Mouse (Mus musculus) gastrocnemius, adult 2 months (tissue): ENCODE measurements around the gene Caskin1. TPM values are rescaled to one million over a fixed set of nuclear protein-coding genes. Genes with fewer than 3 reads are reported as not detected.
A peak's percentile ranks its signal among the peaks of the same experiment; 100 is the strongest.
"Not testable (repeated sequence)": the region's sequence is repeated elsewhere in the genome, so short reads cannot be mapped to it uniquely, and the experiment has no call there.

ENCODE experiments used
- DNase-seq: peaks from one replicate; pipeline ENCODE4 v3.0.0; 2022
- H3K27ac ChIP-seq: fragments of 200-600 bp; 2 replicates; pipeline ENCODE4 v1.8.1; 2022; ENCODE audit warnings: mild to moderate bottlenecking
- H3K4me3 ChIP-seq: fragments of 200-600 bp; 2 replicates; pipeline ENCODE4 v1.8.1; 2022; ENCODE audit warnings: mild to moderate bottlenecking, moderate library complexity
- CTCF ChIP-seq: fragments of 200-600 bp; IDR thresholded peaks from 2 replicates; pipeline ENCODE4 v1.8.1; 2022; ENCODE audit warnings: antibody characterized with exemption, mild to moderate bottlenecking, moderate library complexity
- intact Hi-C: fragments of 180-260 bp; cut with DNase I; formaldehyde crosslinking; loops from one replicate; pipeline ENCODE4 v1.15.1; 2025
- long read RNA-seq, 2 experiments: library from polyadenylated mRNA; stranded (forward); transcript quantifications; one replicate each; pipeline ENCODE4 v2.0.0; 2021
- total RNA-seq, 2 experiments: library from RNA; stranded (reverse); gene quantifications; 2 replicates each; pipeline ENCODE4 v1.2.3; 2021

Caskin1 gene
- total RNA-seq: under 1 TPM in 1 of 2 experiments, not detected in 1; 0.08 TPM
- long read RNA-seq, experiment 1: 0 reads
- long read RNA-seq, experiment 2: 0 reads

GRCm38 (mm10) chr17:24488186-24488661 lies at the start of gene Caskin1:
Caskin1 (plus strand) TSS chr17:24488601.
- no peak for TF ChIP-seq CTCF
- DNase-seq: no peak
- H3K4me3 ChIP-seq: peak within 1 kb of the TSS; percentile 81
- intact Hi-C loops: loop anchor here (5.0 kb wide), 1 partner anchor 39 kb away; the partner anchor contains the start of gene Traf7
- H3K27ac ChIP-seq: peak within 1 kb of the TSS; percentile 28

- DNase-seq: no peak
- no peak for TF ChIP-seq CTCF
- Histone ChIP-seq H3K4me3 (no peak overlapping the region), H3K27ac (no peak overlapping the region)
- intact Hi-C loops: no loop called here
These were observed 48.0 kb upstream of the Caskin1 start for GRCm38 (mm10) chr17:24440377-24440776.

DNA sequence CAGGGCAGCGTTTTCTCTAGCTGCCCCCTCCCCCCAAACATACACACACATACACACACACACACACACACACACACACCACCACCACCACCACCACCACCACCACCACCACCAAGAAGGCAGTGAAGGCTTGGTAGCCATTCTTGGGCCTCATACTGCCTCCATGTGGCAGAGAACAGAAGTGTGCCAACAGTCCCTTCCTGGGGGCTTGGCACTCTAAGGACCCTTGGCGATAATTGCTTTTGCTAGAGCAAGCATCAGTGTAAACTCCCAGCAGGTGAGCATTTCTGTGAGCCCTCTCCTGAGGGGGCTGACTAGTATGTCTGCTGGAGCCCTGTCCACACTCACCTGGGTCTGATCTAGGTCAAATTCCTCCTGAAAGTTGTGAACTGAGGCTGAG lies 47.3 kb upstream of the Caskin1 start:
- Histone ChIP-seq H3K4me3 (no peak overlapping the region), H3K27ac (no peak overlapping the region)
- intact Hi-C loops: no loop called here
- TF ChIP-seq CTCF: peak; percentile 12; the same call in 1 of the 2 replicates
- DNase-seq: no peak

- intact Hi-C loops: no loop called here
- Histone ChIP-seq H3K4me3 (no peak overlapping the region), H3K27ac (0 out of 2 replicates have a peak overlapping the region, but pooled peaks have one; percentile 31)
- TF ChIP-seq CTCF: no peak
- peak; percentile 60 for DNase-seq
These were observed 46.3 kb upstream of the Caskin1 start for GRCm38 (mm10) chr17:24442107-24442506.

DNA sequence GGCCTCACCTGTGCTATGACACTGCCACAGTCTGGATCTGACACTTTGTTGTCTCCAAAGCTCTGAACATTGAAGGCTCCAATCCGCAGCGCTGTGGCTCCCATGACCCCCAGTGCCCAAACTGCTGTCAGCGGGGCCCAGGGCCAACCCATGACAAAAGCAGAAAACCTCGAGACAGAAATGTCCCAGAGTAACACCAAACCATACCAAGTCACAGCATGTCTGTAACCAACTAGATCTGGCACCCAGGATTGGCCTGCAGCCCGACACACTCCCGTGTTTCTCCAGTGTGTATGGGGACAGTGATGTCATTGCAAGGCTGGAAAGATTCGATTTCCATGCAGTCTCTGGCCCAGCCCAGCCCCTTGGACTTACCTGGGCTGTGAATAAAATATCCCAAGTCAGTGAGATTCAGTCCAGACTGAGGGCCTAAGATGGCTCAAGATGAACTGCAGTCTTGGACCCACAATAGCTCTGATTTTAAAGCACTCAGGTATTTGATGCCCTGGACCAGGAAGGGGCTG lies 45.7 kb upstream of the Caskin1 start, which contains the start of gene Dnase1l2:
TSS of gene Dnase1l2 (minus strand) at position 474 of the 524 bp plus-strand sequence.
- no peak for TF ChIP-seq CTCF
- intact Hi-C loops: no loop called here
- H3K4me3 ChIP-seq: no peak within 1 kb of the TSS
- peak within 1 kb of the TSS; percentile 31 for H3K27ac ChIP-seq
- peak; percentile 56 for DNase-seq

GRCm38 (mm10) chr17:24443409-24443808 lies 45.0 kb upstream of the Caskin1 start:
- no peak for DNase-seq
- intact Hi-C loops: no loop called here
- no peak overlapping the region for H3K4me3 ChIP-seq
- TF ChIP-seq CTCF: no peak
- H3K27ac ChIP-seq: no peak overlapping the region

DNA sequence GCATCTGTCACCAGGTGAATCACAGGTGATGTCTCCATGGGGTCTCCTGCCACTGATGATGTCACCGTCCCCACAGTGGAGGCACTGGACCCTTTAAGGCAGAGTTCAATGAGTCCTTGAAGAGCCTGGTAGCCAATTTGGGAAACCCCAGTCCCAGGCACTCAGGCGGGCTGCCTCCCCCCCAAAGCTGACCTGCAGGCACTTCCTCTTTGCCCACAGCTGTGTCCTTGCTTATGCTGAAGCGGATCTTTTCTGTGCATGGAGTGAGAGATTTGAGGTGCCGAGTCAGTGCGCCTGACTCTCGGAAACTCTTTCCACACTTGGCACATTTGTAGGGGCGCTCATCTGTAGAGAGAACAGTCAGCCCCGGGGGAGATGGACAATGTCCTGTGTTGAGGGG lies 41.8 kb upstream of the Caskin1 start:
- DNase-seq: no peak
- no peak overlapping the region for H3K4me3 ChIP-seq
- intact Hi-C loops: no loop called here
- H3K27ac ChIP-seq: no peak overlapping the region
- no peak for TF ChIP-seq CTCF

DNA sequence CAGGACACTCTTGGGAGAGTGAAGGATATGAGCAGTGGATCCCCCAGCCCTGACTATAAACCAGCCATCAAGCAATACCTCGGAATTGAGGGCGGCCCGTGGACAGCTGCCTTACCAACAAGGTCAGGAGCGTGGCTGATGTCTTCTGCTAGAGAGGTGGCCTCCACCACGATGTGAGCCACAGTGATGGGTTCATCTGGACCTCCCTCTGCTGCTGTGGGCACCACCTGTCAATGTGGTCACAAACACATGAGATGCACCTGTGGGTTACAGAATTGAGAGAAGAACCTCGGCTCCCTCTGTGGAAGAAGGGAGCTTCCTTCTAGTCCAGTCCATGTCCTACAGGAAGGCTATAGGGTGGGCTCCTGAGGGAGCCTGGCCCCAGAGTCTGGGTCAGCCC lies 38.9 kb upstream of the Caskin1 start:
- TF ChIP-seq CTCF: no peak
- no peak for DNase-seq
- no peak overlapping the region for H3K4me3 ChIP-seq
- intact Hi-C loops: no loop called here
- H3K27ac ChIP-seq: no peak overlapping the region

GRCm38 (mm10) chr17:24451220-24451619 lies 37.2 kb upstream of the Caskin1 start:
- H3K4me3 ChIP-seq: no peak overlapping the region
- no peak for TF ChIP-seq CTCF
- H3K27ac ChIP-seq: no peak overlapping the region
- no peak for DNase-seq
- intact Hi-C loops: loop anchor here (5.0 kb wide), 1 partner anchor 34 kb away; no protein-coding TSS in a partner anchor

- Histone ChIP-seq H3K4me3 (peak overlapping the region; percentile 3; the same call in 1 of the 2 replicates), H3K27ac (peak overlapping the region; percentile 95)
- intact Hi-C loops: loop anchor here (5.0 kb wide), 1 partner anchor 36 kb away; no protein-coding TSS in a partner anchor
- no peak for DNase-seq
- no peak for TF ChIP-seq CTCF
These were observed 35.0 kb upstream of the Caskin1 start for GRCm38 (mm10) chr17:24453372-24453771.

DNA sequence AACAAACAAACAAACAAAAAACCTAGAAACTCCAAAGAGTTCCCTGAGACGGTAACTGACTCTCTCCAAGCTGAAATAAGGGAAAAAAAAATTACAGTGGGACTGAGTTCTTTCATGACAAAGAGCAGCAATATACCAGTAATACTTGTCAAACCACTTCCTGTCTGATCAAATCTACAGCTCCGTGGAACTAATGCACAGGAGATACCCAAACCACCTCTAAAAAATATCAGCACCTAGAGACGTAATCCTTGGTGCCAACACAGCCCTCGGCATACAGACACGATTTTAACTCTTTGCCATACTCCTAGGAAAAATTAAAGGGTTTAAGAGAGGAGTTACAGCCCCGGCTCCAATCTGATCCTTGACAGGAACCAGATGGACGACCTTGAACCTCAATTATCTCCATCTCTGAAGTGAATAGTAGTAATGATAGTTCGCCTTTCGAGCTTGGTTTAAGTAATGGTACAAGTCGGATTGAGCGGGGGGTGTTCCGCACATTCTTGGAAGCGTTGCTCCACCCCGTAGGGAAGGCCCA lies 34.1 kb upstream of the Caskin1 start:
- TF ChIP-seq CTCF: no peak
- Histone ChIP-seq H3K27ac (peak overlapping the region; percentile 95), H3K4me3 (peak overlapping the region; percentile 90)
- DNase-seq: no peak
- intact Hi-C loops: loop anchor here (2.0 to 5.0 kb wide), 2 partner anchors 17 to 37 kb away; partner anchors contain the start of genes E4f1 and Pgp

GRCm38 (mm10) chr17:24454756-24455522 lies 33.5 kb upstream of the Caskin1 start:
- DNase-seq: peak; percentile 99
- Histone ChIP-seq H3K27ac (peak overlapping the region; percentile 95), H3K4me3 (peak overlapping the region; percentile 90)
- intact Hi-C loops: loop anchor here (2.0 to 5.0 kb wide), 2 partner anchors 16 to 38 kb away; partner anchors contain the start of genes E4f1 and Pgp
- TF ChIP-seq CTCF: no peak

GRCm38 (mm10) chr17:24455523-24456206 lies 32.7 kb upstream of the Caskin1 start:
- not testable (repeated sequence) for DNase-seq
- intact Hi-C loops: loop anchor here (2.0 kb wide), 1 partner anchor 15 kb away; the partner anchor contains the start of genes E4f1 and Pgp
- Histone ChIP-seq H3K27ac (peak overlapping the region; percentile 95), H3K4me3 (peak overlapping the region; percentile 90)
